In genomic region chr7:99061056-99061680, GRCm38 (mm10) we compare ENCODE assay signal across 21 mouse cellular contexts.
A peak's percentile ranks its signal among the peaks of the same experiment; 100 is the strongest.
DNase-seq lines count a peak whose midpoint lies in the region; ATAC-seq and TF ChIP-seq lines count a peak whose summit lies in the region.
"Had no signal": no experiment of that assay in that cellular context is flagged by ENCODE, and none has a peak within 500 bp of the region (broad histone marks: within the 10 kb centered on the region; RNA-seq: fewer than 3 reads in every experiment).

No protein-coding gene starts in this region.

- no peaks in the 10 kb centered on the region for H3K27me3 ChIP-seq in embryonic facial prominence, embryonic 14.5 days (replicated peaks; ENCODE audit: control insufficient read depth, insufficient read depth, low read length)
- no peaks in the 10 kb centered on the region for H3K27me3 ChIP-seq in lung, postnatal 0 days (replicated peaks; ENCODE audit: insufficient read depth, low read length)
- no peaks in the 10 kb centered on the region for H3K27me3 ChIP-seq in hindbrain, embryonic 10.5 days (ENCODE audit: insufficient read depth, poor library complexity, severe bottlenecking)
- H3K27me3 ChIP-seq: forebrain, embryonic 15.5 days; heart, embryonic 12.5 days; liver, embryonic 15.5 days; midbrain, embryonic 15.5 days had no signal

- H3K4me1 ChIP-seq in embryonic facial prominence, embryonic 14.5 days (ENCODE audit: control insufficient read depth, insufficient read depth, low read length) = peaks cover 15% of the 10 kb centered on the region; the same call in 1 of the 2 replicates
- H3K4me1 ChIP-seq in lung, postnatal 0 days (ENCODE audit: insufficient read depth, low read depth, low read length) = 0 out of 2 replicates have a peak, but pooled peaks cover 3% of the 10 kb centered on the region
- H3K4me1 ChIP-seq in hindbrain, embryonic 10.5 days (replicated peaks) = peaks cover 11% of the 10 kb centered on the region
- H3K4me1 ChIP-seq: forebrain, embryonic 15.5 days had no signal

- no peaks in the 10 kb centered on the region for H3K9me3 ChIP-seq in embryonic facial prominence, embryonic 14.5 days (ENCODE audit: control insufficient read depth, low read length)
- H3K9me3 ChIP-seq in lung, postnatal 0 days (ENCODE audit: low read length) = no peaks in the 10 kb centered on the region
- no peaks in the 10 kb centered on the region for H3K9me3 ChIP-seq in hindbrain, embryonic 10.5 days
- H3K9me3 ChIP-seq: forebrain, embryonic 15.5 days; heart, embryonic 12.5 days; liver, embryonic 15.5 days; midbrain, embryonic 15.5 days had no signal

- no peak overlapping the region for H3K4me2 ChIP-seq in embryonic facial prominence, embryonic 14.5 days (ENCODE audit: low read depth, low read length)
- H3K4me2 ChIP-seq in lung, postnatal 0 days (replicated peaks; ENCODE audit: low read depth, low read length) = no peak overlapping the region
- H3K4me2 ChIP-seq: forebrain, embryonic 15.5 days; heart, embryonic 12.5 days; liver, embryonic 15.5 days; midbrain, embryonic 15.5 days had no signal

- no peak for TF ChIP-seq CTCF in lung, postnatal 0 days (IDR thresholded peaks at IDR 0.05)

- no peak overlapping the region for H3K4me3 ChIP-seq in embryonic facial prominence, embryonic 14.5 days (ENCODE audit: low read depth, low read length)
- no peak overlapping the region for H3K4me3 ChIP-seq in lung, postnatal 0 days (ENCODE audit: low read depth, low read length)
- H3K4me3 ChIP-seq in hindbrain, embryonic 10.5 days = no peak overlapping the region
- H3K4me3 ChIP-seq: erythroblast, embryonic 14.5 days; forebrain, embryonic 15.5 days; heart, embryonic 12.5 days; liver, embryonic 15.5 days; midbrain, embryonic 15.5 days; myocyte had no signal

- H3K27ac ChIP-seq in embryonic facial prominence, embryonic 14.5 days (replicated peaks; ENCODE audit: low read depth, low read length) = peak overlapping the region; percentile 70; the same call in 1 of the 2 replicates
- no peak overlapping the region for H3K27ac ChIP-seq in lung, postnatal 0 days (ENCODE audit: low read length)
- H3K27ac ChIP-seq in hindbrain, embryonic 10.5 days = no peak overlapping the region
- H3K27ac ChIP-seq: forebrain, embryonic 15.5 days; liver, embryonic 15.5 days; midbrain, embryonic 15.5 days had no signal

- ATAC-seq in frontal cortex, adult (ENCODE audit: low TSS enrichment) = 0 out of 2 replicates have a peak, but pooled peaks have one; percentile 23
- no peak for ATAC-seq in embryonic facial prominence, embryonic 14.5 days (ENCODE audit: low read depth)
- no peak for ATAC-seq in lung, postnatal 0 days
- ATAC-seq: intestine, postnatal 0 days had no signal

- no peak for DNase-seq in frontal cortex, postnatal 10 days (ENCODE audit: low spot score in 2 of 2)
- DNase-seq in MN1 (ENCODE audit: low spot score) = peak; percentile 53
- peak; percentile 53 for DNase-seq in cerebellum, adult 9-10 months
- DNase-seq in embryonic facial prominence, embryonic 14.5 days (ENCODE audit: low spot score) = no peak
- no peak for DNase-seq in lung, postnatal 0 days (ENCODE audit: low spot score)
- no peak for DNase-seq in heart, postnatal 4 days
- no peak for DNase-seq in hindbrain, embryonic 10.5 days (ENCODE audit: low spot score)
- DNase-seq: B cell, adult 2 months; gastrocnemius, postnatal 36 days; heart, postnatal 36 days; lung, postnatal 10 days; right cerebral cortex, postnatal 14 days; thymus, postnatal 36 days had no signal

- H3K9ac ChIP-seq in embryonic facial prominence, embryonic 14.5 days (ENCODE audit: low read depth, low read length) = no peak overlapping the region
- H3K9ac ChIP-seq in lung, postnatal 0 days (replicated peaks; ENCODE audit: low read depth) = no peak overlapping the region
- H3K9ac ChIP-seq: forebrain, embryonic 15.5 days; heart, embryonic 12.5 days; liver, embryonic 15.5 days; midbrain, embryonic 15.5 days had no signal

- TF ChIP-seq EP300 in lung, postnatal 0 days (IDR thresholded peaks at IDR 0.05) = no peak

- H3K36me3 ChIP-seq in embryonic facial prominence, embryonic 14.5 days (ENCODE audit: control insufficient read depth, insufficient read depth, low read length) = no peaks in the 10 kb centered on the region
- no peaks in the 10 kb centered on the region for H3K36me3 ChIP-seq in lung, postnatal 0 days (ENCODE audit: insufficient read depth, low read length)
- no peaks in the 10 kb centered on the region for H3K36me3 ChIP-seq in hindbrain, embryonic 10.5 days
- H3K36me3 ChIP-seq: forebrain, embryonic 15.5 days; heart, embryonic 12.5 days; liver, embryonic 15.5 days; midbrain, embryonic 15.5 days had no signal

- WGBS in embryonic facial prominence, embryonic 14.5 days = 77% methylated on average over 7 of the region's 7 CpGs
- 78% methylated on average over 7 of the region's 7 CpGs for WGBS in lung, postnatal 0 days
- WGBS in hindbrain, embryonic 10.5 days = 92% methylated on average over 7 of the region's 7 CpGs

Comparison
In these comparisons a context has a peak if more than half of its experiments do, and no peak if none do; other contexts are left out.
1. DNase-seq: peak in MN1 (single experiment) and cerebellum, adult 9-10 months (single experiment); none in frontal cortex, postnatal 10 days (0 of 2), embryonic facial prominence, embryonic 14.5 days (single experiment), lung, postnatal 0 days (single experiment), heart, postnatal 4 days (single experiment) and hindbrain, embryonic 10.5 days (single experiment).